Mouse (Mus musculus): ENCODE data around the gene Srrd. TPM values are rescaled to one million over a fixed set of nuclear protein-coding genes. Genes with fewer than 3 reads are reported as not detected.
A peak's percentile ranks its signal among the peaks of the same experiment; 100 is the strongest.

Srrd gene
- total RNA-seq, 1 experiment from 2014 or later = 11.1 TPM

DNA sequence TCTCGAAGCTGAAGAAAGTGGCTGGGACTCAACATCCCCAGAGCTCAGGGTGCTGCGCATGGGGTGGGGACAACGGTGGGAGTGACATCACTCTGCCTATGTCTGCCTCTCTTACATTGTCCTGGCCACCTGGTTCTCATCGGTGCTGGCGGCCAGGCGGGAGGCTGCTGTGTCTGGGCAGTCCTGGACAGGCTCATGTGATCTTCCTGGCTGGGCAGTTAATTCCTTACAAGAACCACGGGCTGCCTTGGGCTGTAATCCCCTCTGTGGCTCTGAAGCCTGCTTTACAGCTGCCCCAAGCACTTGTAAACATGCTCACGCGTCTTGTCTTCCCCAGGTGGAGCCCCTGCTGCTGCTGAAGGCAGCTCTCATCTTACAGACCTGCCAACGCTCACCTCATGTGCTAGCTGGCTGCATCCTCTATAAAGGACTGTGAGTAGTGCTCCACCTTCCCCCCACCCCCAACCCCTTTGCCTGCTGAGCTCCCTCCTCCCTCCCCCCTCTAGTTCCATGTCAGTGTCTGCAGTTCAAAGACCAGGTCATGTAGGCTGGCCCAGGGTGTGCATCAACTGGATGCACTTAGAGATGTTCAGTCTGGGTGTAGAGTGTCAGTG lies 21.5 kb upstream of the Srrd start:
- ATAC-seq (ENCODE audit: extremely low read depth, insufficient number of reproducible peaks, low FRiP score, poor library complexity, severe bottlenecking) = no peak

DNA sequence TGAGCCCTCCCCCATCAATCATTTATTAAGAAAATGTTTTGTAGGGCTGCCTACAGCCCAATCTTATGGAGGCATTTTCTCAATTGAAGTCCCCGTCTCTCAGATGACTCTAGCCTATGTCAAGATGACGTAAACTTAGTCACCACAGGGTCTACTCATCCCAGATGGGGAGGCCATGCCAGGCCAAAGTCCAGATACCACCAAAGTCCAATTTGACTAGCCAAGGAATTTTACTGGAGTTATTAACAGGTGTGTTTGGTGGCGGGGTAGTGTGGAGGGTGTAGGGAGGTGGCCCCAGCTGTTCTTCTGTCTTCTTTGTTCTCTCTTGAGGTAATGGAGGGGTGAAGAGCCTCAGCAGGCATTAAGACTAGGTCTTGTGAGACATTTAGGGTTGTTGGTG lies 17.2 kb upstream of the Srrd start:
- ATAC-seq (ENCODE audit: extremely low read depth, insufficient number of reproducible peaks, low FRiP score, poor library complexity, severe bottlenecking) = no peak

DNA sequence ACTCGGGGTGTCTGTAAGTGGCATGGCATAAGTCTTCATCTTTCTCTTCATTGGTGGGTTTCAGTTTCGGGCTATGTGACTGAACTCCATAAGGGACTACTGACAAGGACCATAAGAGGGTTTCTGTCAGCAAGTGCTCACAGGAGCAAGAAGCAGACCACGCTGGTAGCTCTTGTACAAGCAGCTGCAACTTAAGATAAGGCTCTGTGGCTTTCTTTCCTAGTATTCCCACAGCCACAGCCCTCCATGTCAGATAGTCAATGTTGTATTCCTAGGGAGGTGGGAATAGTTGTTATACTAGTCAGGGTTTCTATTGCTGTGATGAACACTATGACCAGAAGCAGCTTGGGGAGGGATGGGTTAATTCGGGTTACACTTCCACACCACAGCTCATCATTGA lies 16.7 kb upstream of the Srrd start:
- no peak for ATAC-seq (ENCODE audit: extremely low read depth, insufficient number of reproducible peaks, low FRiP score, poor library complexity, severe bottlenecking)

DNA sequence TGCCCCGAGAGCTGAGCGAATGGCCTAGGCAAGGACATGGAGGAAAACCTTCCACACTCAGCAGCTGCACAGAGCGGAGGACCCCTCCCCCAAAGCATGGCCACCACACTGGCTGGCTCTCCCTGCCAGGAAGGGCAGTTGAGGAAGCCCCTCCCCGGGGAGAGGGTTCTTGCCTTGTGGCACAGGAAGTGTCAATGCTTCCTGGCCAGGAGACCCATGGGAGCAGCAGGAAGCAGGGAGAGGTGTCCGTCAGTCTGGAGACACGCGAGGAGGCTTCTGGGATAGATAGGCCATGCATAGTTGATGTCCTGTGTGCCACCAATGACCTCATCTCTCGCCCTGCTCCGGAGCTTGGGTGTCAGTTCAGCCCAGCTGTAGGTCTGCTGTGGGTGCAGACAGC lies 13.5 kb upstream of the Srrd start:
- no peak for ATAC-seq (ENCODE audit: extremely low read depth, insufficient number of reproducible peaks, low FRiP score, poor library complexity, severe bottlenecking)

DNA sequence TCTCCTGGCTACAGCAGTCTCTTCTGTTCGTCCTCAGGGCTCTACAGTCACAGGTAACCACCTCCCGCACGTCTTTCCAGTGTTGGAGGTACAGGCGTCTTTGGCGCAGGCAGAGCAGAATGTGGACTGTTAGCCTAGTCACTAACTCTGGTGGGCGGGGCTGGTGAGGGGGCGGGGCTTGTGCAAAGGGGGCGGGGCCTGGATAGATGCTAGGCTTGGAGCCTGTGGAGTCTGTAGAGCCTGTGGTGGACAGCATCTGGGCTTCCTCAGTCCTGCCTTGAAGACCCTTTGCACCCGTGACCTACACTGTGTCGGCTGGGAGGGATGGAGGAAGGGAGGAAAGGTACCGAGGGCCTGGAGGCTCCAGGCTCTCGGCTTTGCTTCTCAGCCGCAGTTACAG lies 13.1 kb upstream of the Srrd start, which contains the start of gene Gm6583:
TSS of gene Gm6583 (minus strand) at position 124 of the 400 bp plus-strand sequence.
- no peak for ATAC-seq (ENCODE audit: extremely low read depth, insufficient number of reproducible peaks, low FRiP score, poor library complexity, severe bottlenecking)

DNA sequence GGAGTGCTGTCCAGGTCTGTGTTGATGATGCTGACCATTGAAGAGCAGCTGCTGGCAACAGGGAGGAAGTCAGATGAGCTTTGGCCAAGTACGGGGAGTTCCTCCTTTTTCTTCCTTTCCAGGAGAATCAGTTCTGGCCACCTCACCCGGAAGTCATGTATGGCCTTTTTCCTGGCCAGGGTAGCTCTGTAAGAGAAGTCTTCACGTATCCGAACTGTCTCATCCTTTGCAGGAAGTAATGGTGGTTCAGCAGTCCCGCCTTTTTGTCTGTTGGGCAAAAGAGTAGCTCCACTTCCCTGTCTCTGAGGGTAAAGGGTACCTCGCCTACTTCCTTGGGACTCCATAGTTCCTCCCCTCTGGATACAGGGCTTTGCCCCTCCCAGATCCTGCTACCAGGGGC lies 12.7 kb upstream of the Srrd start:
- no peak for ATAC-seq (ENCODE audit: extremely low read depth, insufficient number of reproducible peaks, low FRiP score, poor library complexity, severe bottlenecking)

DNA sequence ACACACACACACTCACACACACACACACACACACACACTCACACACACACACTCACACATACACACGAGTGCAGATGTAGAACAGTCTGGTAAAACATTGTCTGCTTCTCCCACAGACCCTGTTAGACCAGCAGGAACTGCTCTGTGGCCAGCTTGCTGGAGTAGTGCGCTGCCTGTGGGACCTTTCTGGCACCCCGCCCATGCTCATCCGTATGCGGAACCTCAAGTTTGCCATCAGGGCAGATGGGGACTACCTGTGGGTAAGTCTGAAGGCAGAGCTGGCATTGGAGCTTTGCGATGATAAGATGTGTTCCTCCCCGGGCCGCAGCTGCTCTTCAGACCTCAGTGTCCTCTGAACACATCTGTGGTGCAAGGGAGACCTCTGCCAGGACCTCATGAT lies 6.3 kb upstream of the Srrd start:
- ATAC-seq (ENCODE audit: extremely low read depth, insufficient number of reproducible peaks, low FRiP score, poor library complexity, severe bottlenecking) = no peak

DNA sequence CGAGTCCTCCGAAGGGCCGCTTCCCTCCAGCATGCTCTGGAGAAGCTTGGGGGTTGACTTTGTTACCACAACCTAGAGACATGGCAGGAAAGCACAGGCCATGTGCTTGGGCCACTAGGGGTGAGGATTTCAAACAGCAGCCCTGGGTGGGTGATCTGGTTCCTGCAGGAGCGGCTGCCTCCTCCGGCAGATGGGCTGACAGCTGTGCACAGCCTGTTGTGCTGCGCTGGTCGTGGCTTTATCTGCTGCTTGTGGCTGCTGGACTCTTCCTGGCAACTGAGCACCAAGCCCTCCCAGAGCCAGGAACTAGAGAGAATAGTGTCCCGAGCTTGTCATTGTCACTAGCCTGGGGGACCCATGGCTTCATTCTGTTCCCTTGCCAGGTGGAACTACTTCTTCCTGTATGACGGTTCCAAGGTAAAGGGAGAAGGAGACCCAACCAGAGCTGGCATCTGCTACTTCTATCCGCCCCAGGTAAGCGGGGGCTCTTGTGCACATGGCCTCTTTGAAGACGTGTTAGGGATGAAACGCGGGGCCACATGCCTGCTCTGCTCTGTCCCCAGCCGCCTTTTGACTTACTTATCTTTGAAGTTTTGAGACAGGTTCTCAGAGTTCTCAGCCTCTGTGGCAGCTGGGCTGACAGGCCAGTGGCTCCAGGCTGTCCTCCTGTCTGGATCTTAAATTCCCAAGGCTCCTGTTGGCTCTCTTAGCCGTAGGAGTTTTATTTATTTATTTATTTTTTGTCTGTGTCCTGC lies 3.5 kb upstream of the Srrd start:
- ATAC-seq (ENCODE audit: extremely low read depth, insufficient number of reproducible peaks, low FRiP score, poor library complexity, severe bottlenecking) = no peak

DNA sequence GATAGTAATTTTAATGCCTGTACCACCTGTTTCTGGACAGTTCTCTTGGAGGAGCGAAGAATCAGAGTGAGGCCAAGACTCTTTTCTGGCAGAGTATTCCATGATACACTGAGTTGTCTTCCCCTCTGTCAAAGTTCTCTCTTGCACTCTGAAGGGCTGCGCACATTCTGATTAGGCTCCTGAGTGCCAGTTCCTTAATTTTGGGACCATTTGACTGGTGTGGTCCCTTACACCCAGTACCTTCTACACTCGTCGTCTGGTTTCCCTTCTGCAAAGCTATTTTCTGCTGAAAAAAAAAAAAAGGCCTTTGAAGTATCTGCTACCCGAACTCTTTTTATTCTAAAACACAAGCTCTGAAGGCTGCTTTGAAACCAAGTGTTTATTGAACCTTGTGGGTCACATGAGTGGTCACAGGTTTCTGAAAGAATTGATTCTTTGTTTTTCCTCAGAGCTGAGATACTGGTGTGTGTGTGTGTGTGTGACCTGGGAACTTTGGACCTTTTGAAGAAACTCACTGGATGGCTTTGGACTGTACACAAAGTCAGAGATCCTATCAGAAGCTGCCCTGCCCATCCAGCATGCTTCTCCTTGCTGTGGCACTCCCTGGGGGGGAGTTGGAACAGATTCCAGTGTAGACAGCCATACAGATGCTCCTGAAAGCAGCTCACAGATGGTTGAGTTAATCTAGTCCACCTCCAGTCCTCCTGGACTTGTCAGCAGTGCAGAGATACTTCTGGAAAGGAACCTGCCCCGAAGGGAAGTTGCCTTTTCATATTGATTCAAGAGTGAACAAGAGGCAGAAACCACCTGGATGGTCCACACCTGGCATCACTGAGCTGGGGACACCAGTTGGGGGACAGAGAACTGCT lies 1.5 kb upstream of the Srrd start:
- no peak for ATAC-seq (ENCODE audit: extremely low read depth, insufficient number of reproducible peaks, low FRiP score, poor library complexity, severe bottlenecking)

DNA sequence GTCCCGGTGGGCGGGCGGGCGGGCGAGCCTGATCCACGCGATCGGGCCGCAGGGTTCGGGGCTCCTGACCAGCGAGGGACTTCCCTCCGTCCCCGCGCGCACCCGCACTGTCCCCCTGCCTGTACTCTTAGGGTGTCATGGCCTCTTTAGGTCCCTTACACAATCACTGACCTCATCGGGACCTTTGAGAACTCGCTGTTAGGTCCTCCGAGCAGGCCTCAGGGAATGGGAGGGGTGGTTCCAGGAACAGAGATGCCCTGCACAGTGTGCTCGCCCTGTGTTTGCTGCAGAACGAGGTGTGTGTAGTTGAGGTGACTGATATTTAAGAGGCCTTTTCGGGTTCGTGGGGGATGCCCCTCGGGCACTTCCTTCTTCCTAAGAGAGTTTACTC lies 360 bp upstream of the Srrd start:
- ATAC-seq (ENCODE audit: extremely low read depth, insufficient number of reproducible peaks, low FRiP score, poor library complexity, severe bottlenecking) = peak; percentile 40

DNA sequence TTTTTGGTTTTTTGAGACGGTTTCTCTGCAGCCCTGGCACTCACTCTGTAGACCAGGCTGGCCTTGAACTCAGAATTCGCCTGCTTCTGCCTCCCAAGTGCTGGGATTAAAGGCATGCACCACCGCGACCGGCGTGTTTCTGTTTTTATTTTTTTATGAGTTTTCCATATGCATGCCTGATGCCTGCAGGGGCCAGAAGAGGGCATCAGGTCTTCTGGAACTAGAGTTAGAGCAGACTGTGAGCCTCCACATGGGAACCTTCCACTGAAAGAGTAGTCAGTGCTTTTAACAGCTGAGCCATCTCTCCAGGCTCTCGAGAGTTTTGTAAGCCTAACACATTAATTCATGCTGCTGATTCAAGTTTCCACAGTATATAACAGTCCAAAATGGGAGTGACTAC lies 3.6 kb downstream of the Srrd start:
- no peak for ATAC-seq (ENCODE audit: extremely low read depth, insufficient number of reproducible peaks, low FRiP score, poor library complexity, severe bottlenecking)

DNA sequence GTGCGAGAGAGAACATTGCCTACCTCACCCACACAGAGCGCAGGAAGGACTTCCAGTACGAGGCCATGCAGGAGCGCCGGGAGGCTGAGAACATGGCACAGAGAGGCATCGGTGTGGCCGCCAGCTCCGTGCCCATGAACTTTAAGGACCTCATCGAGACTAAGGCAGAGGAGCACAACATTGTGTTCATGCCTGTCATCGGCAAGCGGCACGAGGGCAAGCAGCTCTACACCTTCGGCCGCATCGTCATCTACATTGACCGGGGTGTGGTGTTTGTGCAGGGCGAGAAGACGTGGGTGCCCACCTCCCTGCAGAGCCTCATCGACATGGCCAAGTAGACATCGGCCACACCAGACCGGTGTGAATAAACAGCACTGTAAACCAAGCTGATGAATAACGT lies 5.8 kb downstream of the Srrd start:
- ATAC-seq (ENCODE audit: extremely low read depth, insufficient number of reproducible peaks, low FRiP score, poor library complexity, severe bottlenecking) = no peak

DNA sequence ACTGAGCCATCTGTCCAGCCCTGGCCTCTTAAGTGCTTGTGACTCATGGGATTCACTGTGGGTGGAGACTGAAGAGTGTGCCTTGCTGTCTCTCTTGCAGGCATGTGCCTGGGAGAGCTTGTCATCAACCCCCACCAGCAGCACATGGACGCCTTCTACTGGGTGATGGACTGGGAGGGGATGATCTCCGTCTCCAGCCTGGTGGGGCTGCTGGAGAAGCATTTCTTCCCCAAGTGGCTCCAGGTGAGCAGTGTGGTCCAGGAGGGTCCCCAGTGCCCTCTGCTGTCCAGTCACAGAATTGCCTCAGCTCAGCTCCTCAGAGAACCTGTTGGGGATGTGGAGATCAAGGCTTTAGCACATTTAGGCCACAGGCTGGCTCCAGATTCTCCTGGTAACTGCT lies 7.4 kb downstream of the Srrd start:
- peak; percentile 51 for ATAC-seq (ENCODE audit: extremely low read depth, insufficient number of reproducible peaks, low FRiP score, poor library complexity, severe bottlenecking)

DNA sequence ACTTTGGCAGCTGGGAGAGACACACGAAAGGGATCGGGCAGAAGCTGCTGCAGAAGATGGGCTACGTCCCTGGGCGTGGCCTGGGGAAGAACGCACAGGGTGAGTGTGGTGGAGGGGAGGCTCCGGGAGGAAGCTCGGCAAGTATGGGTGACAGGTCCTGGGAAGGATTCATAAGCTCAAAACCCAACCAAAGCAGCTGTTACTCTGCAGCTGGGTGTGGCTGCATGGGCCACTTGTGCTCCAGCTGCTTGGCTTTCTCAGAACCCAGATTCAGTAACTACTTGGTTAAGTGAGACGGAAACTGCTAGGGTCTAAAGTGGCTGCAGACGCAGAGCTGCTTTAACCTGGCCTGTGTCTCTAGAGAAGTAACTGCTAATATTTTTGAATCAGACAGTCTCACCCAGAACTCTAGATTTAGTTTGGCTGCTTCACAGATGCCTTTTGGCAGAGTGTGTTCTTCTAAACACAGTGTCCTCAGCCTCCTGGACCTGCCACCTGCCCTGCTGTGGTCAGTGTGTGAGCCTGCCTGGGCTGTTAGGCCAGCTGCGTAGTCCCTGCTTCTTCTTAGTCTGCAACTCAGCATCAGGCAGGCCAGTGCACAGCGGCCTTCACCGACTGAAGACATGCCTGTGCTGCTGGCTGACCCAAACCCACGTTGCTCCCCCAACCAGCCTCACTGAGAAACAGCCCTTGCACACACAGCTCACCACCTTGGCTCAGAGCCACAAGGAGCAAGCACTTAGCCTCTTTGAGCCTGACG lies 12.9 kb downstream of the Srrd start:
- ATAC-seq (ENCODE audit: extremely low read depth, insufficient number of reproducible peaks, low FRiP score, poor library complexity, severe bottlenecking) = no peak

DNA sequence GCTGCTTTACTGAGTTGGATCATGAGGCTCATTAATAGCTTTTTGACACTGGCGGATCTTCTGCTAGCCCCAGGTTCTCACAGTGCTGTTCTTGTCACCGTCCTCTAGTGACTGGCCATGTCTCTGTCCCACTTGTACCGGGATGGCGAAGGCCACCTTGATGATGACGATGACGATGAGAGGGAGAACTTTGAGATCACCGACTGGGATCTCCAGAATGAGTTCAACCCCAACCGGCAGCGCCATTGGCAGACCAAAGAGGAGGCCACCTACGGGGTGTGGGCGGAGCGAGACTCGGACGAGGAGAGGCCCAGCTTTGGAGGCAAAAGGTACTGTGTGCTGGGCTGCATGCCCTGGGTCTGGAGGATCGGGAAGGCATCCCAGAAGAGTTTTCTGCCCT lies 15.0 kb downstream of the Srrd start:
- no peak for ATAC-seq (ENCODE audit: extremely low read depth, insufficient number of reproducible peaks, low FRiP score, poor library complexity, severe bottlenecking)

DNA sequence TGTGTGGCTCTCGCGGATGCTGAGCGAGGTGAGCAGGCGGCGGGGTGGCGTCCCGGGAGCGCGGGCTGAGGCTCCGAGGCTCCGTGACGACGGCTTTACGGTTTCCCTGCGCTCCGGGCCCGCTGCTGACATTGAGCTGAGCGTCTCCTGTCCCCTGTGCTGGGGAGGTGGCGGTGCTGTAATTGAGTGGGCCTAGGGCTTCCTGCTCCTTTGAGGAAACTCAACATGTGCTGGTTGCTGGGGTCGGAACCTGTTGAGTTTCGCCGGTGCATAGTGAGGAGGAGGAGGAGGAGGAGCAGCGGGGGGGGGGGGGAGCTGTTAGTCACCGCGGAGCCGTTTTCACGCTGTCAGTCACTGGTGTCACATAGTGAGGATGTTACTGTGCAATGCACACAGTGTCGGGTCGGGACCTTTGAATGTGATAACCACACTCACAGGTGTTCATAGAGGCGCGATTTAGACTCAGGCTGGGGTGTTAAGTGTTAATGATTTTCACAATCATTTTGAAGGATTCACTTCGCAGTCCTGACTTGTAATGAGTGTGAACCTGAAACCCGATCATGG lies 16.3 kb downstream of the Srrd start:
- ATAC-seq (ENCODE audit: extremely low read depth, insufficient number of reproducible peaks, low FRiP score, poor library complexity, severe bottlenecking) = no peak

DNA sequence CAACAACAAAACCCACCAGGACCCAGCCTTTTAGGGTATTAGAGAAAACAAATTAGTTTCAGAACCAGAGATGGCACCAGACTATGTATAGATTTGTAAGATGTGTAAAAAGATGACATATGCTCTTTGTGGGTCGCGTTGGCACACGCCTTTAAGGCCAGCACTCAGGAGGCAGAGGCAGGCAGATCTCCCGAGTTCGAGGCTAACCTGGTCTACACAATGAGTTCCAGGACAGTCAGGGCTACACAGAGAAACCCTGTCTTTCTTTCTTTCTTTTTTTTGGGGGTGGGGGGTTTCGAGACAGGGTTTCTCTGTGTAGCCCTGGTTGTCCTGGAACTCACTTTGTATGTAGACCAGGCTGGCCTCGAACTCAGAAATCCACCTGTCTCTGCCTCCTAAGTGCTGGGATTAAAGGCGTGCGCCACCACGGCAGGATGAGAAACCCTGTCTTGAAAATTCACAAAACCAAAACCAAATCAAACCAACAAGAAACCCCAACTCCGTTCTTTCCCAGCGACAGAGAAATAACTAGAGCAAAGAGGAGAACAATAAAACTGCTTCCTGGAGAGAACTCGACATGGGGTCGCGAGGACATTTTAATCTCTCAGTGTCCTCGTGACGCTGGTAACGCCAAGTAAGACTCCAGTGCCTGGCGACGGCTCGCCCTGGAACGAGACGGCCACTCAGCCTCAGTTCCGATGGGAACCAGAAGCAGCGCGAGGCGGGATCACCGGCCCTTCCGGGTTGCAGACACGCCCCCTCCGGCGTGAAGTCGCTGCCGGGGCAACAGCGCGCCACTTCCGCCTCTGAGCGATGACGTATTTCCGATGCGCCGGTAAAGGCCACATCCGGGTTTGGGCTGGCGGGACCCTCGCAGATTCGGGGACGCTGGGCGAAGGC lies 17.0 kb downstream of the Srrd start, which contains the start of gene Tfip11:
TSS of gene Tfip11 (plus strand) at position 813 of the 900 bp plus-strand sequence.
- peak; percentile 80 for ATAC-seq (ENCODE audit: extremely low read depth, insufficient number of reproducible peaks, low FRiP score, poor library complexity, severe bottlenecking)
